Mouse (Mus musculus) small intestine, adult 2 months (tissue): ENCODE results near the gene Tbx4.

Source experiments
- CTCF ChIP-seq: fragments of 200-500 bp; IDR thresholded peaks from 2 replicates; pipeline ENCODE4 v1.5.1; 2012; ENCODE audit warnings: low read depth, mild to moderate bottlenecking, control low read depth, inconsistent platforms, low read length, moderate library complexity, mixed read lengths; ENCODE audit not compliant: insufficient replicate concordance, insufficient read length; ENCODE audit errors: extremely low read depth
- POLR2A ChIP-seq: fragments of 200-500 bp; IDR thresholded peaks from 2 replicates; pipeline ENCODE4 v1.6.1; 2012; ENCODE audit warnings: low read depth, mild to moderate bottlenecking, control low read depth, inconsistent platforms, low read length, moderate library complexity

DNA sequence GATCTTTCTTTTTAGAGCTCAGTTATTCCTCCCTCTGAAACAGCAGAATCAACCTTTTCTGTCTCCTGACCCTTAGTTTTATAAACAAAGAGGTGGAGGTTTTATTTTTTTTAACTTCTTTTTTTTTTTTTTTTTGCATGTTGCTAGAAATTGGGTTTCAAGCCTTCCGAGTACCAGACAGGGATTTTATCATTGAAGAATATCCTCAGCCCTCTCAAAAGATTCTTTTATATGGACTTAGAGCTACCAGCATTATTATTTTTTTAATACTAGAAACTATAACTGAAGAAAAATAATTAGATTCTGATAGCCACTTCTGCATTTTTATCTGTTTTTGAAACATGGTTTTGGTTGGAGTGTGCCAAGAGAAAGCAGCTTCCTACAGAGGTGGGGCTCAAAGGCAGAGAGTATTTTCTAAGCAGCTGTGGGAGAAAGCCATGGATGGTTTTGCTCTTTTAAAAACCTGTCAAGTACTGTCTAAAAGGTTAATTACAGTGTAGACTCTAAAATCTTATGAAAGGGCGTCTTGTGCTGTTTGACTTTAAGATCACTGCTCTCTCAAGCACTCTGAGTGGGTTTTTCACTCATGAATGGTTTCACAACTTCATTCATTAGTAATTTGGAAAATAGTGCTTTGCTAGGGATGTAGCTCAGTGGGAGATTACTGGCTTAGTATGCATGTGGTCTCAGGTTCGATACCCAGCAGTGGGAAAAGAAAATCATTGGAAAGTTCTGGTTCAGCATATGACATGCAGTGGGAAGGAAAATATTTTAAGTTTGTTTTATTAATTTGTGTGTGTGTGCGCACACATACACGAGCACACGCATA, 70.9 kb downstream of the Tbx4 start:
- no peak for TF ChIP-seq CTCF
- TF ChIP-seq POLR2A: no peak
